Mouse (Mus musculus) thymus, adult 2 months (tissue): ENCODE data around the gene 1190002N15Rik. TPM values are rescaled to one million over a fixed set of nuclear protein-coding genes. Genes with fewer than 3 reads are reported as not detected.

Experiments used
- DNase-seq: peaks from one replicate; pipeline ENCODE4 v3.0.0; 2021
- H3K27ac ChIP-seq: fragments of 200-500 bp; 2 replicates; pipeline ENCODE4 v1.5.1; 2012; ENCODE audit warnings: low read length, control low read depth; ENCODE audit not compliant: control insufficient read depth, insufficient read depth
- H3K27me3 ChIP-seq: fragments of 200-500 bp; 2 replicates; pipeline ENCODE4 v1.6.1; 2012; ENCODE audit warnings: mild to moderate bottlenecking, low read length, moderate library complexity, mixed read lengths; ENCODE audit not compliant: control insufficient read depth, insufficient read depth
- H3K36me3 ChIP-seq: fragments of 200-500 bp; 2 replicates; pipeline ENCODE4 v1.6.1; 2012; ENCODE audit warnings: mild to moderate bottlenecking, low read length, moderate library complexity; ENCODE audit not compliant: control insufficient read depth, insufficient read depth
- H3K4me1 ChIP-seq: fragments of 200-500 bp; replicated peaks from 2 replicates; pipeline ENCODE4 v1.6.1; 2012; ENCODE audit warnings: low read length; ENCODE audit not compliant: control insufficient read depth, insufficient read depth
- H3K4me3 ChIP-seq: fragments of 200-500 bp; 2 replicates; pipeline ENCODE4 v1.5.1; 2012; ENCODE audit warnings: mild to moderate bottlenecking, low read length, control low read depth, moderate library complexity; ENCODE audit not compliant: control insufficient read depth, insufficient read depth
- CTCF ChIP-seq: fragments of 200-500 bp; IDR thresholded peaks from 2 replicates; pipeline ENCODE4 v1.5.1; 2012; ENCODE audit warnings: mild to moderate bottlenecking, control low read depth, low read length, moderate library complexity, borderline replicate concordance; ENCODE audit not compliant: control insufficient read depth, poor library complexity, insufficient read depth; ENCODE audit errors: extremely low read depth
- POLR2A ChIP-seq: fragments of 200-500 bp; IDR thresholded peaks from 2 replicates; pipeline ENCODE4 v1.6.1; 2012; ENCODE audit warnings: mild to moderate bottlenecking, low read length, control low read depth, moderate library complexity; ENCODE audit not compliant: control insufficient read depth, poor library complexity, insufficient read depth; ENCODE audit errors: extremely low read depth
- WGBS: fragments of 180-500 bp; shearing (Covaris S2); methylation state at CpG from one replicate; pipeline ENCODE4 v1.1.7; 2018; 5-methylcytosine and 5-hydroxymethylcytosine counted together
- polyA plus RNA-seq: library from polyadenylated mRNA; depleted of rRNA; stranded (reverse); fragments of >200 nt; gene quantifications from 2 replicates; pipeline ENCODE4 v1.2.3, GENCODE M21; 2012

Gene 1190002N15Rik
- polyA plus RNA-seq, 1 experiment, result 22.4 TPM

GRCm38 (mm10) chr9:94539346-94539865 is 1.5 kb upstream of the 1190002N15Rik start:
- H3K27ac ChIP-seq, result no peak overlapping the region

GRCm38 (mm10) chr9:94538823-94539143 is 902 bp upstream of the 1190002N15Rik start:
- Histone ChIP-seq H3K36me3 (no peaks in the 10 kb centered on the region), H3K4me1 (peaks cover 2% of the 10 kb centered on the region; the same call in 1 of the 2 replicates), H3K27ac (no peak overlapping the region), H3K4me3 (peak overlapping the region; percentile 76), H3K27me3 (no peaks in the 10 kb centered on the region)
- TF ChIP-seq CTCF, result no peak
- no peak for TF ChIP-seq POLR2A
- DNase-seq, result no peak
- WGBS, result 1% methylated on average over 22 of the region's 22 CpGs

More at GRCm38 (mm10) chr9:94539346-94539865, 1.5 kb upstream of the 1190002N15Rik start:
- Histone ChIP-seq H3K27me3 (no peaks in the 10 kb centered on the region), H3K36me3 (no peaks in the 10 kb centered on the region), H3K4me3 (no peak overlapping the region), H3K4me1 (peaks cover 2% of the 10 kb centered on the region; the same call in 1 of the 2 replicates)
- no peak for DNase-seq
- 75% methylated on average over 8 of the region's 8 CpGs for WGBS
- TF ChIP-seq POLR2A (no peak), CTCF (no peak)

- H3K4me3 ChIP-seq, result peak overlapping the region; percentile 76
- H3K27me3 ChIP-seq, result no peaks in the 10 kb centered on the region
- H3K36me3 ChIP-seq, result no peaks in the 10 kb centered on the region
- WGBS, result under 1% methylated on average over 103 of the region's 103 CpGs
- H3K4me1 ChIP-seq, result peaks cover 2% of the 10 kb centered on the region; the same call in 1 of the 2 replicates
- peak overlapping the region; percentile 33 for H3K27ac ChIP-seq
- peak; percentile 80 for DNase-seq
- TF ChIP-seq POLR2A (peak; percentile 29; the same call in 1 of the 2 replicates), CTCF (no peak; the same call in 1 of the 2 replicates)
Measured at GRCm38 (mm10) chr9:94537051-94537917, 597 bp downstream of the 1190002N15Rik start.

GRCm38 (mm10) chr9:94536261-94536905 is 1.5 kb downstream of the 1190002N15Rik start:
- Histone ChIP-seq H3K36me3 (no peaks in the 10 kb centered on the region), H3K4me1 (peaks cover 2% of the 10 kb centered on the region; the same call in 1 of the 2 replicates), H3K27ac (peak overlapping the region; percentile 33), H3K4me3 (peak overlapping the region; percentile 76), H3K27me3 (no peaks in the 10 kb centered on the region)
- TF ChIP-seq CTCF, result no peak
- TF ChIP-seq POLR2A, result no peak
- WGBS, result 21% methylated on average over 15 of the region's 15 CpGs
- no peak for DNase-seq

GRCm38 (mm10) chr9:94534795-94535194 is 3.1 kb downstream of the 1190002N15Rik start:
- TF ChIP-seq CTCF (no peak), POLR2A (no peak)
- no peak overlapping the region for H3K27ac ChIP-seq
- no peaks in the 10 kb centered on the region for H3K36me3 ChIP-seq
- peaks cover 2% of the 10 kb centered on the region; the same call in 1 of the 2 replicates for H3K4me1 ChIP-seq
- H3K4me3 ChIP-seq, result no peak overlapping the region
- H3K27me3 ChIP-seq, result no peaks in the 10 kb centered on the region
- DNase-seq, result no peak

GRCm38 (mm10) chr9:94534226-94534625 is 3.7 kb downstream of the 1190002N15Rik start:
- TF ChIP-seq POLR2A (no peak), CTCF (no peak)
- no peak for DNase-seq
- H3K4me3 ChIP-seq, result no peak overlapping the region
- no peak overlapping the region for H3K27ac ChIP-seq
- 62% methylated on average over 2 of the region's 2 CpGs for WGBS
- no peaks in the 10 kb centered on the region for H3K27me3 ChIP-seq
- no peaks in the 10 kb centered on the region for H3K36me3 ChIP-seq
- H3K4me1 ChIP-seq, result peaks cover 2% of the 10 kb centered on the region; the same call in 1 of the 2 replicates
